8 mouse cellular contexts compared by ENCODE assay signal in the genomic region with DNA sequence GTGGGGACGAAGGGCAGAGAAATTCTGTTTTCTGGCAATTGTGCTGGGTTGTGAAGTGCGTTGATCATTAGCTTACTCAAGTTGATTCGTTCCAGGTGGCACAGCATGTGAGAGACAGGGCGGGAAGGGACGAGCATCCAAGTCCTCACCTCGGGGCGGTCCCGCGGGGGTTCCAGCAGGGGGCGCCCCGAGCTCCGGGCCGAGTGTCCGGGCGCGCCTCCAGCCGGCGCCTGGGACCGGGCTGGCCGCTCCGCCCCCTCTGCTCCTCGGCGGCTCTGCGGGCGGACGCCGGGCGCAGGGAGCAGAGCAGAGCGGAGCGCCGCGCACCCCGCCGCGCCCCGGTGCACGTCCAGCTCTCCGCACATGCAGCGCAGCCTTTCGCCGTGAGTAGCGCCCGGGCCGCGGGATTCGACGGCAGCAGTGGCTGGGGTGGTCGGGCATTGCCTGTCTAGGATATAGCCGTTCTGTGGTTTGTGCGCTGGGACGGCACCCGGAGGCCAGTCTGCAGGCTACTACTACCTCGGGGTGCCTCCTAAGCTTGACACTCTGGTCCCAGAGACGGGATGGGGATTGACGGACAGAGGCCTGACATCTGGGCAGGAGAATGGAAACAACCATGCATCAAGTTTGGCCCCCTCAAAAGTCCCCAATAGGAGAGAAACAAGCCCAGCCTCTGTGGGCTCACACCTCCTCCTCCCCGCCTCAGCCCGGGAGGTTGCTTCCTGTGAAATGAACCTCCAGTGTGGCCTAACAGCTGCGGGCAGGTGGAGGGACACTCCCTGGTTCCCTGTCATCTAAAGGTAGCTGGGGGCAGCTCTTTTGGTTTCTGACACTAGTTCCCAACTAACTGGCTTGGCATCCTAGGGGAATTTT. TPM values are rescaled to one million over a fixed set of nuclear protein-coding genes. Genes with fewer than 3 reads are reported as not detected.
DNase-seq lines count a peak whose midpoint lies in the region; ATAC-seq and TF ChIP-seq lines count a peak whose summit lies in the region.

A gene (plus strand): TSS at position 266 of the 873 bp plus-strand sequence.

- TF ChIP-seq EP300 in liver, embryonic 14.5 days (IDR thresholded peaks at IDR 0.05; ENCODE audit: low read depth) = no peak

- no peak within 1 kb of the TSS for H3K27ac ChIP-seq in heart, embryonic 15.5 days
- H3K27ac ChIP-seq in liver, embryonic 14.5 days = peak within 1 kb of the TSS; percentile 25
- H3K27ac ChIP-seq in stomach, embryonic 16.5 days (ENCODE audit: low read length) = no peak within 1 kb of the TSS

- WGBS in heart, embryonic 15.5 days = 2% methylated on average over 46 of the region's 58 CpGs
- WGBS in liver, embryonic 14.5 days (ENCODE audit: insufficient replicate concordance) = 1% methylated on average over 58 of the region's 58 CpGs
- 2% methylated on average over 58 of the region's 58 CpGs for WGBS in stomach, embryonic 16.5 days

- peaks cover 24% of the 10 kb centered on the region for H3K27me3 ChIP-seq in heart, embryonic 15.5 days
- H3K27me3 ChIP-seq in liver, embryonic 14.5 days (ENCODE audit: control insufficient read depth, insufficient read depth, low read length) = no peaks in the 10 kb centered on the region; the same call in 1 of the 2 replicates
- H3K27me3 ChIP-seq in stomach, embryonic 16.5 days (ENCODE audit: control insufficient read depth, insufficient read depth, low read length) = no peaks in the 10 kb centered on the region

- H3K4me1 ChIP-seq in heart, embryonic 15.5 days (replicated peaks) = peaks cover 12% of the 10 kb centered on the region
- peaks cover 16 to 27% of the 10 kb centered on the region in 2 experiments for H3K4me1 ChIP-seq in liver, embryonic 14.5 days (replicated peaks; ENCODE audit: control insufficient read depth in 2 of 2, insufficient read depth in 2 of 2, low read length in 1 of 2)
- H3K4me1 ChIP-seq in stomach, embryonic 16.5 days (ENCODE audit: control insufficient read depth, insufficient read depth, low read length) = no peaks in the 10 kb centered on the region

- peak within 1 kb of the TSS; percentile 90 for H3K4me2 ChIP-seq in heart, embryonic 15.5 days
- peak within 1 kb of the TSS; percentile 75 for H3K4me2 ChIP-seq in liver, embryonic 14.5 days (ENCODE audit: low read depth)
- peak within 1 kb of the TSS; percentile 82 for H3K4me2 ChIP-seq in stomach, embryonic 16.5 days (ENCODE audit: low read depth, low read length)

- peak; percentile 61 for TF ChIP-seq CTCF in brain, embryonic 14.5 days (IDR thresholded peaks at IDR 0.05; ENCODE audit: borderline replicate concordance, extremely low read depth, insufficient read depth, insufficient read length)
- peak; percentile 79 for TF ChIP-seq CTCF in liver, embryonic 14.5 days (IDR thresholded peaks at IDR 0.05; ENCODE audit: low read depth)

- H3K36me3 ChIP-seq in heart, embryonic 15.5 days = no peaks in the 10 kb centered on the region
- no peaks in the 10 kb centered on the region for H3K36me3 ChIP-seq in liver, embryonic 14.5 days (replicated peaks; ENCODE audit: control insufficient read depth, insufficient read depth, low read depth)
- H3K36me3 ChIP-seq in stomach, embryonic 16.5 days (ENCODE audit: control insufficient read depth, insufficient read depth, low read length) = no peaks in the 10 kb centered on the region

- peak; percentile 79 for ATAC-seq in erythroid progenitor cell, adult 5-6 weeks (replicated peaks; ENCODE audit: low FRiP score, poor library complexity, severe bottlenecking)
- peak; percentile 77 for ATAC-seq in heart, embryonic 15.5 days (replicated peaks; ENCODE audit: insufficient number of reproducible peaks, insufficient read depth, low FRiP score, low read depth)
- peak; percentile 94 for ATAC-seq in liver, embryonic 14.5 days (ENCODE audit: insufficient read depth)
- peak; percentile 89 for ATAC-seq in stomach, embryonic 16.5 days (ENCODE audit: insufficient read depth, low FRiP score)

- no peak for TF ChIP-seq POLR2A in brain, embryonic 14.5 days (IDR thresholded peaks at IDR 0.05; ENCODE audit: borderline replicate concordance, extremely low read depth, insufficient read depth, insufficient read length, poor library complexity, severe bottlenecking)

- H3K9ac ChIP-seq in heart, embryonic 15.5 days = peak within 1 kb of the TSS; percentile 62
- peak within 1 kb of the TSS; percentile 79 for H3K9ac ChIP-seq in liver, embryonic 14.5 days (replicated peaks)
- H3K9ac ChIP-seq in stomach, embryonic 16.5 days (ENCODE audit: low read length) = peak within 1 kb of the TSS; percentile 74

- H3K9me3 ChIP-seq in heart, embryonic 15.5 days (replicated peaks) = no peaks in the 10 kb centered on the region
- no peaks in the 10 kb centered on the region for H3K9me3 ChIP-seq in liver, embryonic 14.5 days (ENCODE audit: control insufficient read depth, low read length)
- no peaks in the 10 kb centered on the region for H3K9me3 ChIP-seq in stomach, embryonic 16.5 days (replicated peaks; ENCODE audit: control insufficient read depth, low read length)

- peak within 1 kb of the TSS; percentile 57 for H3K4me3 ChIP-seq in heart, embryonic 15.5 days
- peak within 1 kb of the TSS; percentile 64 to 80 for H3K4me3 ChIP-seq in liver, embryonic 14.5 days (ENCODE audit: insufficient read depth in 1 of 2, low read depth in 2 of 2, low read length in 2 of 2)
- peak within 1 kb of the TSS; percentile 54 for H3K4me3 ChIP-seq in stomach, embryonic 16.5 days (replicated peaks; ENCODE audit: low read length)

- DNase-seq in CD4-positive, CD25-positive, alpha-beta regulatory T cell, adult 2 months (ENCODE audit: low read depth, low spot score) = peak; percentile 64
- DNase-seq in brain, embryonic 14.5 days (ENCODE audit: low read depth) = peak; percentile 69
- peak; percentile 93 for DNase-seq in kidney, postnatal 10 days
- peak; percentile 76 to 78 (median 77) for DNase-seq in liver, embryonic 14.5 days (ENCODE audit: low read depth in 3 of 3, low spot score in 3 of 3)
- peak; percentile 81 for DNase-seq in neural tube, embryonic 10.5 days (ENCODE audit: extremely low spot score, low spot score)

RNA-seq across cellular contexts. Expression of the gene that starts here (rescaled TPM):
- polyA plus RNA-seq in brain, embryonic 14.5 days (2012; rRNA removed) = 1.0 and 1.1 TPM in 2 replicates
- total RNA-seq in erythroid progenitor cell, adult 5-6 weeks (2015; ENCODE audit: low replicate concordance) = 19.8 and 31.0 TPM in 2 replicates
- 25.5 and 51.6 TPM in 2 replicates for total RNA-seq in erythroid progenitor cell, adult 5-6 weeks (2017; ENCODE audit: low replicate concordance)
- polyA plus RNA-seq in heart, embryonic 15.5 days (2015; fragmentation: Nextera tagmentation; extraction: Ambion mirVana) = 5.7 and 6.6 TPM in 2 replicates
- polyA plus RNA-seq in liver, embryonic 14.5 days (2012; rRNA removed) = 7.3 and 11.7 TPM in 2 replicates
- 24.6 and 25.2 TPM in 2 replicates for polyA plus RNA-seq in liver, embryonic 14.5 days (2014; fragmentation: Nextera tagmentation; extraction: Ambion mirVana)
- polyA plus RNA-seq in stomach, embryonic 16.5 days (2015; fragmentation: Nextera tagmentation; extraction: Ambion mirVana) = 7.6 and 10.2 TPM in 2 replicates
